Mouse (Mus musculus) adipocyte (in vitro differentiated cells): ENCODE results near the gene Fntb.

Experiments used
- DNase-seq: peaks from one replicate; pipeline ENCODE4 v3.0.0-alpha.2; 2016; ENCODE audit warnings: low spot score

Fntb gene

GRCm38 (mm10) chr12:76920990-76921389, 155.6 kb downstream of the Fntb start:
- no peak for DNase-seq

DNA sequence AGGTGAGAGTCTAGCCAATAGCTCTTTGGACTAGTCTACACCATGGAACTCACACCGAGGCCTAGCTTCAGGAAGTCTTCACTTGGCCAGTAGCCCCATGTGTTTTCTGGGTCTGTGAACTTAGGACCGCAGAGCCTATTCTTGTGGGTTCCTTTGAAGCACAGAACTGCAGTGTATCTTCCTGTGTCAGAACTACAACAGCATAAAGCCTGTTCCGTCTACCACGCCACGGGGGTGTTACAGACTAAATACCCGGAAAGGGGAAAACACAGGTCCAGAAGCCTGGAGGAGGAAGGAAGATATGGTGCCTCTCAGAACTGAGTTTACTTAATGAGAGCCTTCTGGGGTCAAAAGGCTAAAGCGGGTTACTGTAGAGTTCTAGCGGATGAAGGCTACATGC, 157.7 kb downstream of the Fntb start:
- no peak for DNase-seq

- no peak for DNase-seq
Observed at GRCm38 (mm10) chr12:76924904-76925604, 159.7 kb downstream of the Fntb start.

DNA sequence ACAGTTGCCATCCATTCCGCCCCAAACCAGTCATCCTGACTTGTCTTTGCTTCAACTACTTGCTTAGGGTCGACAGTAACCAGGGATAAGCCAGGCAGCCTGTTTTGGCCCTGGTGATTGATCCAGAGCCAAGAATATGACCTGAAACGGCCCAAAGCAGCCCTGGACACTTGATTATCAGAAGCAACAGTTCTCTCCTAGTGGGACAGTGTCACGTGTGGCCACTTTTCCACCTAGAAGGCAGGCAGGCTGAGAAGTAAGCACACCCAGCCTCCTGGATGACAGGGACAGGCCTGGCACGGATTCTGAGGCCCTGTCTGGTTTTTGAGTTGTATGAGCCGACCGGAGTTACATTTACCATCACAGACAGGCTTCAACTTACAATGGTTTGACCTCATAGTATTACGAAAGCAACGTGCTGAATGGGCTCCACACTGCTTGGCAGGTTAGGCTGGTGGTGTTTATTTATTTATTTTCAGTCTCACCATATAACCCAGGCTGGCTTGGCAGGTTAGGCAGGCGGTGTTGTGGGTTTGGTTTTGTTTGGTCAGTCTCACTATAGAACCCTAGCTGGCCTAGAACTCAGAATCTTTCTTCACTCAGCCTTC, 161.1 kb downstream of the Fntb start:
- DNase-seq, result peak; percentile 5

DNA sequence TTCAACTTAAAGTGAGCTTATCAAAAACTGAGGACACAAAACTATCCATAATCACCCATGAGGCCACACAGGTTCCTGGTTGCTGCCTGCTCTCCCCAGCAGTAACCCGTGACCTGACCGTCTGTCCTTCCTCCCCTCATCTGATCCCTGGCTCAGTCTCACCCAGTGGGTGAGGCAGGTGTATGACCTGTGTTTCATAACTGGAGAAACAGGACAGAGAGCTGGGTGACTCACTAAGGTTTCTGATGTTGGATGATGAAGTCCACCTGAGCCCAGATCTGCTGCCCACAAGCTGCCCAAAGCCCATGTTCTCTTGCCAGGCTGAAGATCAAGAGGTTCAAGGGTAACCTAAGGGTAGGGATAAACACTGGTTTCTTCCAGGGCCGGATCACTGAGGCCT, 161.6 kb downstream of the Fntb start:
- no peak for DNase-seq

DNA sequence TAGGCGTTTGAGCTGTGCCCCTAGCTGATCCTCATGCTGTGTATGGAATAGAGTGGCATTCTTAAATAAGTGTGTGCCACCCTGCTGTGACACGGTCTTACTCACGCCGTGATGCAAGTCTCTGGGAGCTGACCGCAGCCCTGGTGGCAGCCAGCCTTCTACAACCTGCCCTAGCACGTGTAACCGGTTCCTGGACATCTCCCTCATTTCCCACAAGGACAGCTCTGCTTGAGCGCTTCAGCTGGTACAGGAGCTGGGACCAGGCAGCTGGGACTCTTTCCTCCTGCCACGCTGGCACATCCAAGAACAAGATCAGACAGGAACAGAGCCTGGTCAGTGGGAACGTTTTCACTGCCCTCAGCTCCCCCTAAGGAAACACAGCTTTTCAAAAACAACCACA, 162.2 kb downstream of the Fntb start:
- DNase-seq, result no peak

GRCm38 (mm10) chr12:76930177-76930576, 164.8 kb downstream of the Fntb start:
- no peak for DNase-seq

- DNase-seq, result no peak
Observed at GRCm38 (mm10) chr12:76931739-76932687, 166.6 kb downstream of the Fntb start.

DNA sequence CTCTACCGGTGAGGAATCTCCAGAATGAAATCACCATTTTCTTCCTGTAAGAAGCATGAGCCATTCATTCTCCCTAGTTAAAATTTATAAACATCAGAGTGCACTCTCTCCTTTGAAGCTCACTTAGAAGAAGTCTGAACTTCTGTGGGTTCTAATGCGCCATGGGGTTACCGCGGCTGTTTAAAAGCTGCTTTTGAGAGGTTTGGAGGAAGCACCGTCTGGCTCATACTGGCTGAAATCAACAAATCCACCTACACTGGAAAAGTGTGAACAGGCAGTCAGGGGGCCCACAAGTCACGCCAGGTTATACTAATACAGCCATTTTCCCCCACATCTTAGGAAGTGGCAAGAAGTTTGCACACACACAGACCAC, 167.3 kb downstream of the Fntb start:
- DNase-seq, result no peak

- DNase-seq, result no peak
Observed at GRCm38 (mm10) chr12:76934438-76934837, 169.0 kb downstream of the Fntb start.

DNA sequence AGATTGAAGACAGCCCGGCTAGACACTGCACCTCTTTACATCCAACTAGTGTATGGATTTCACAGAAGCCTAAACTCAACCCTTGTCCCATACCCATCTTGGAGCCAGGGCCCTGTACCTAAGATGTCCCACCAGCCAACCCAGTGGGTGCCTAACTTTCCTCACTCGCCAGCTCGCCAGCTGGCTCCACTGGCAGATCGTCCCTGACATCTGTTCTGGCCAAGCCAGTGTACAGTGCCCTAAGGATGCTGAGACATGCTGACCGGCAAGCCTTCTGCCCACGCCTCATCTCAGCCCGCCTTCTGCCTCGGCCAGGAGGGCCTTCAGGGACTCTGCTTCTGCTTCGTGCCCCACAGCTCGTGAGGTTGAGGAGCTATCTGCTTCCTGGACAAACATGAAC, 170.8 kb downstream of the Fntb start:
- no peak for DNase-seq

DNA sequence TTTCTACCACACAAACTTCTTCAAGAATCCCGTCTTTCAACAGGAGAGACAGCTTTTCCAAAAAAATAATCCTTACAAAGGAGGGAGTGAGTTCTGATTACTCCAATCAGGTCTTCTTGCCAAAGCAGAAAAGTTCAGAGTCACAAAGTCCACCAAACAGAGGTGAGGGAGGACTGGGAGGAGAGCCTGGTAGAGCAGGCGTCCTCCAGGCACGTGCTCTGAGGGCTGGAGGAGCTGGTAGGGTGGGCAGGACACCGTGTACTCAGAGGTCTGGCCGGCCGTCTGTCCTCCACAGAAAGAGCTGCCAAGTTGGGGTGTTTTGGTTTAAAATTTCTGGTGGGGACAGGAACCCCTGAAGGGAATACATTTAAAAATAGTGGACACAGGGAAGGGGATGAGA, 172.6 kb downstream of the Fntb start:
- DNase-seq, result no peak

GRCm38 (mm10) chr12:76941524-76941923, 176.1 kb downstream of the Fntb start:
- DNase-seq, result no peak

DNA sequence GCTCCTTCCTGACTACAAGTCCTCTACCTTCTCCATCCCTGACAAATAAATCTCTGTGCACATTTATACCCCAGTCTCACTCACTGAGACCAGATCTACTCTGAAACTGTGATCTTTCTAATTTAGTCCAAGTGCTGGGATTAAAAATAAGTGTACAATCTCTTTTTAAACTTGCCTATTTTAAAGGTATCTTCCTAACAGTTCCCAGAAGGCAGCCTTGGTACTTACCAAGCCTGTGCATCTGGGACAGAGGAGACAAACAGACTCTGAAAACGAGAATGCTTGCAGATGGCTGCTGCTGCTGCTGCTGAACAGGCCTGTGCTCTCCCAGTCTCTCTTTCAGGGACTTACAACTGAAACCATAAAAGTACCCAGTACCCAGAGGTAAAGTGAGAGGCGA, 177.1 kb downstream of the Fntb start:
- no peak for DNase-seq

DNA sequence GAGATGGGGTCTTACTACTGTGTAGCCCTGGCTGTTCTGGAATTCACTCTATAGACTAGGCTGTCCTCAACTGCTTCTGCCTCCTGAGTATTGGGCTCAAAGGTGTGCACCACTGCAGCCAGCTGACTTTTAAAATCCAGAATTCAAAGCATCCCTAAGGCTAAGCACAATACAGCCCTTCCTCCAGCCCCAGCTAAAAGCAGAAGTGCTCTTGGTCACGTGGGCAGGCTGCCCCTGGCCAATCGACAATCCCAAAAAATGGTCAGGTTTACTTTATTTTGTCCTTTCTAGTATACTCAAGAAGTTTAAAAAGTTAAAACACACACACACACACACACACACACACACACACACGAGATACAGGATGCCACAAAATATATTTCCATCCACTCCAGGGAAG, 177.7 kb downstream of the Fntb start:
- no peak for DNase-seq

DNA sequence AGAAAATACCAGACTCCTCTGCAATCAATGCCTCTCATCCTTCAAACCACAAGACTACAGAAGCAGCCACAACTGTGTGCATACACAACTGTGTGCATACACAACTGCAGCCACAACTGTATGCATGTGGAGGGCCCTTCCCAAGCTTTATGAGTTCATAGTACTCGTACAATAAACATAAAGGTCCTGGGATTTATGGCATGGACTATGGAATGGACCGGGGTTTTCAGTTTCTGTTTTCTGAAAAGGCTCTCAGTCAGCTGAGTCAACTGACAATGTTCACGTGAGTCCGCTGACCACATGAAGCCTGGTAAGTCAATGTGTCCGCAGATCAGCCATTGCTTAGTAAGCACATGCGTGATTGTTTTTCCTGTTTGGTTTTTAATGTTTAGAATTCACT, 178.1 kb downstream of the Fntb start:
- DNase-seq, result no peak

GRCm38 (mm10) chr12:76947487-76947886, 182.1 kb downstream of the Fntb start:
- no peak for DNase-seq

GRCm38 (mm10) chr12:76948185-76948584, 182.8 kb downstream of the Fntb start:
- no peak for DNase-seq

DNA sequence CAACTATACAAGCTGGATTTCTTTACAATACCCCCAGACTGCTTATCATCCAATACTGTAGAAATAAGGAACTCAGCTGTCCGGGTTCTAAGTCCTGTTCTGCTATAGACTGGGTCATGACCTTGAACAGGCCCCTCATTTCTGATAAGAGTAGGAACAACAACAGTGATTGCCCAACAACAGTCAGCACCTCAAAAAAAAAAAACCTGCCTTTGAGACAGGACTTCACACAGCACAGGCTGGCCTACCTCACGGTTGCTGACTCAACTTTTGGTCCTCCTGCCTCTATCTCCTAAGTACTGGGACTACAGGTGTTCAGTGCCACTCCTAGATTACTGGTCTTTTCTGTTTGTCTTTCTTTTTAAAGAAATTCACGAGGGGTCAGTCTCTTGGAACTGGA, 183.4 kb downstream of the Fntb start:
- no peak for DNase-seq

- DNase-seq, result peak; percentile 17
Observed at GRCm38 (mm10) chr12:76950330-76950729, 184.9 kb downstream of the Fntb start.

- peak; percentile 37 for DNase-seq
Observed at GRCm38 (mm10) chr12:76953750-76954363, 188.5 kb downstream of the Fntb start.

DNA sequence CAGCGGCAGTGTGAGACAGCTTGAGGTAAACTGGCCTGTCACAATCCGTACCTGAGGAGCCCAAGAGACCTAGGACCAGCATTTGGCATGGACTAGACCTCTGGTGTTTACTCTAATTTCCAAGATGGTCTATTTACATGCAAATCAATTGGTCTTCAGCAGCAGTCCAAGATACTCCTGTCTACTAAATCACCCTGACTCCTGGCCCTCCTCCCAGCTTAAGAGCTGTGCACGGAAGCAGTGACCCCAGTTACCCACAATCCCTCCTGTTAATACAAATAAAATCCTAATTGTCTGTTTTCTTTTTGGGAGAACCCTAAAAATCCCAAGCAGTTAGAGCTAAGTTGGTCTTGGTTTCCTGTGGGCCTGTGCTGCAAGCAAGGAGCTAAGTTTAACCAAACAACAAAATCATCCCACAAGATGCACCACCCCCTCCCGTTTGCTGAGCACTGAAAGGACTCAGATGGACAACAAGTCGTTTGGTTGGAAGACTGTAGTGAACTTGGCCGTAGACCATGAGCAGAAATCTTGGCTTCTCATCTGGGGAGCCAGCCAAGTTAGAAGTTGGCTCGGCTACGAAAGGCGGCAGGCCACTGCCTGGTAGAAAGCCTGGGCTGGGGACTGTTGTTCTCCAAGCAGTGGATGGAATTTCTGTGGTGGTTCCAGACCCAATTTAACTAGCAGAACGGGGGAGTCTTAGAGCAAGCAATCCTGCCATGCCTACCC, 189.5 kb downstream of the Fntb start:
- DNase-seq, result peak; percentile 96
